Mouse (Mus musculus) spleen, adult 2 months (tissue): ENCODE measurements around the gene Cd8a.

Source experiments
- CTCF ChIP-seq: fragments of 200-500 bp; IDR thresholded peaks from 2 replicates; pipeline ENCODE4 v1.5.1; 2011; ENCODE audit warnings: mild to moderate bottlenecking, inconsistent platforms; ENCODE audit not compliant: insufficient read depth, insufficient read length, insufficient replicate concordance; ENCODE audit errors: extremely low read depth
- POLR2A ChIP-seq: fragments of 200-500 bp; IDR thresholded peaks from 2 replicates; pipeline ENCODE4 v1.6.1; 2011; ENCODE audit warnings: low read depth, low read length, inconsistent platforms

GRCm38 (mm10) chr6:71338941-71339340 is 34.3 kb upstream of the Cd8a start:
- no peak for TF ChIP-seq CTCF
- TF ChIP-seq POLR2A: no peak
